Mouse (Mus musculus): ENCODE results near the gene Clstn3.
"Not testable (repeated sequence)": the region's sequence is repeated elsewhere in the genome, so short reads cannot be mapped to it uniquely, and the experiment has no call there.

Gene Clstn3

DNA sequence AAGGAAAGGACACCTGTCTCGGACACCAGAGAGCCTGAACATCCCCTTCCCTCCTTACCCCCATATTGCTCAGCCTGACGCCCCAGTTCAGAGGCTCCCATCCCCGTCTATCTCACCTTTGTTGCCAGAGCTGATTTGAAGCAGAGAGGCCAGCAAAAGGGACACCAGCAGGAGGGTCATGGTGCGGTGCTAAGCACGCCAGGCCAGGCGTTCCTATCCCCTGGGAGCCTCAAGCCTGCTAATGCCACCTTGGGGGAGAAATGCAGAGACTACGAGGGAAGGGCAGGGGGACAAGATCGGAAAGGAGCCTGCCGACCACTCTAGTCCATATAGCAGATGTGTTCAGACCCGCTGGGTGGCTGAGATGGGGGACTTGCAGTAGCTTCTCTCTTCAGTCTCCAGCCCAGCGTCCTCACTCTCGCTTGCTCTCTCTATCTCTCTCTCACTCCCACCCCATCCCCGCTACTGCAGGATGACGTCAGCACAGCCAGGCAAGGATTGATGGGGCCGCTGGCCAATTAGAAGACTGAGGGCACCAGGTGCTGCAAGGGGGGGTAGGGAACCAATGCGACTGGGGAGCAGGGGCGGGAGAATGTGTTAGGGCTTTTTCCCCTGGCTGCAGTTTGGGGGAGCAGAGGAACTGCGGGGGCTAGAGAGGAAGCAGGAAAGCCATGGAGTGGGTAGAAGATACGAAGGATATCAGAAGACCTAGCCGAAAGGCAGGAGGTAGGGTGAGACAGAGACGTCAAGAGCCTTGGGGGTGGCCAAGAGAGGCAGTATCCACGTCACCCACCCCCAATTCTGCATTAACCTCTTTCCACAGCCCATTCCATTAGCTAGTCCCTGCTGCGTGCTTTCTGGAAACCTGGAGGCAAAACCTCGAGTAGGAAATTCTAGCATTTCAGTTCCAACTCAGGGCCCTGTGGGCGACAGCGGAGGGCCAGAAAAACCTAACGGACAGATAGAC, at the start of gene Clstn3:
Clstn3 (minus strand) TSS at position 490 of the 967 bp plus-strand sequence.
- peak; percentile 48 to 52 for DNase-seq

- DNase-seq: peak; percentile 13 to 57
Observed at GRCm38 (mm10) chr6:124512355-124512836, 47.8 kb upstream of the Clstn3 start, which contains the start of gene C1ra. C1ra (plus strand) TSS chr6:124512405.

GRCm38 (mm10) chr6:124511936-124512335, 47.3 kb upstream of the Clstn3 start:
- no peak for DNase-seq

GRCm38 (mm10) chr6:124509192-124509591, 44.6 kb upstream of the Clstn3 start:
- not testable (repeated sequence) for DNase-seq

DNA sequence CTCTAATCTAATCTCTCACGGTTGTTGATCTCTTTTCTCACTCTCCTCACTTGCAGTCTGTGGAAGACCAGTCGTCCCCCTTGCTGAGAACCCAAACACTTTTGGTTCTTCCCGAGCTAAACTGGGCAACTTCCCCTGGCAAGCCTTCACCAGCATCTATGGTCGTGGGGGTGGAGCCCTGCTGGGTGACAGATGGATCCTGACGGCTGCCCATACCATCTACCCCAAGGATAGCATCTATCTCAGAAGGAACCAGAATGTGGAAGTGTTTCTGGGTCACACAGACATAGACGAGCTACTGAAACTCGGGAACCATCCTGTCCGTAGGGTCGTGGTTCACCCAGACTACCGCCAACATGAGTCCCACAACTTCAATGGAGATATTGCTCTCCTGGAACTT, 43.7 kb upstream of the Clstn3 start:
- no peak for DNase-seq

DNA sequence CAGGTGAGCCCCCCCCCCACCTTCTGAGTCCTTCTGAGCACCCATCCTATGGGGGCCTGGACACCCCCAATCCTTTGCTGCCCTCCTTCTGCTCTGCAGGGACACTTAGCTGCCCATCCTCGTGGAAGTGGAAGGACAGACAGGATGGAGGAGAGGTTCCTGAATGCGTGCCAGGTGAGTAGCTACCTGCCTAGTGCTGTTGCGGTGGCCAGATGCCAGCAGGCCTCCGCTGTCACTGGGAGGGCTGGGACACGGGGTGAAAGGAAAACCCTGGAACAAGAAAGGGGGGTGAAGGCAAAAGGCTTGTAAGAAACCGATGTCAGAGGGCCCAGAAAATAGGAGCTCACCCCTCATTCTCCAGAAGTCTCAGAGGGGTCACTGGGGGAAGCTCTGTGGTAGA, 42.4 kb upstream of the Clstn3 start:
- DNase-seq: no peak

DNA sequence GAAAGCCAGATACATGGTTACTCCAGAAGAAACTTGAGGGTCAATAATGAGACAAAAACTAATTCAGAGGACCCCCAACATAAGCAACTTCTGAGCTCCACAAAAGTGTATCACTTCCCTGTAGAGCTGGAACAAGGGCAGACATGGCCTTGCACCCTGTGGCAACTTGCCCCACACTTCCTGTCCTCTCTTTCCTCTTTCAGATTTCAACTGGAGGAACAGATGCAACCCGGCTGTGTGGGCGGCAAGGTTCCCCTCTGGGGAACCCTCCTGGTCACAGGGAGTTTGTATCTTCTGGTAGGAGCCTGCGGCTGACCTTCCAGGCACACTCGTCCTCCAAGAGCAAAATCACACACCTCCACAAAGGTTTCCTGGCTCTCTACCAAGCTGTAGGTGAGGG, 40.4 kb upstream of the Clstn3 start:
- peak in 1 of 2 experiments; percentile 16 for DNase-seq

DNA sequence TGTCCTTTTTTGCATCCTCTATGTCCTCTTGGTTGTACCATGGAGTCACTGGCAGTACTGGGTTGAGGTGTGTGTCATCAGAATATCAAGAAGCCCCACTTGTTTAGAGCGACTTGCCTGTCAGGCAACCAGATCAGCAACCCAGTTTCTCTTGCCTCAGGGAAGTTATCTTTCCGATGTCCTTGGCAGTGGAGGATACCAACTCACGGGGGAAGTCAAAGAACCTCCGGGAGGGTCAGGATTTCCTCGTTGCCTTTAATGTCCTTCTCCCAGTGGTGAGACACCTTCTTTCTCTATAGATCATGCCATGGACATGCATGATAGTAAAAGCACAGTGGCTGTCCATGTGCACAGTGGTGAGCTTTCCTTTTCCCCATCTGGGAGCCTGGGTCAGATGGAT, 37.4 kb upstream of the Clstn3 start:
- DNase-seq: no peak

GRCm38 (mm10) chr6:124501473-124501872, 36.9 kb upstream of the Clstn3 start:
- DNase-seq: no peak

DNA sequence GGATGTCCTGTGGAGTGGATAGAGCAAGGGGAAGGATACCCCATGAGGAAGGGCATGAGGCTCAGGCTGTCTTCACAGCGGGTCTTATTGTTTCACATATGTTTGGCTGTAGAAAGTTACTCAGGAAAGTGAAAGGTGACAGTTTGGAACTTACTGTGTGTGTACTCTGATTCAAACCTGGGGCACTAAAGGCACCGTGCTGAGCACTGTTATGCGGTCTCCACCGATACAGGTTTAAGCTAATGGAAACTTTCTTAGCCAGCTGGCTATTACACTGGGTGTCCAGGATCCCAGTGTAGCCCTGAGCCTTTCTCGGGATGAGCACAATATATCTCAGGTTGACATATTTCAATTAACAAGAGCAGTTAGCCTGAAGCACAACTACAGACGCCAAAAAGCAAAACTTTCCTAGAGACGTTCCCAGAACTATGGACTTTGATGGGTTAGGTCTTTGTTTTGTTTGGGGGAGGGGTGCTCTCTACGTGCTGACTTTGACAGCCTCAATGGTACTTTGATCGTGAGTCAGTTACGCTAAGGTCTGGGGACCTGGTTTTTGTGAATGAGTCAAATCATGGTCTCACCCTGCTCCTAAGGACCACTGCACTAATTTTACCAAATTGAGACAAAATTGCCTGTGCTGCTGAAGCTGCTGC, 35.4 kb upstream of the Clstn3 start:
- DNase-seq: no peak

- DNase-seq: no peak
Observed at GRCm38 (mm10) chr6:124496054-124496453, 31.5 kb upstream of the Clstn3 start.

- DNase-seq: no peak
Observed at GRCm38 (mm10) chr6:124493886-124494285, 29.3 kb upstream of the Clstn3 start.

DNA sequence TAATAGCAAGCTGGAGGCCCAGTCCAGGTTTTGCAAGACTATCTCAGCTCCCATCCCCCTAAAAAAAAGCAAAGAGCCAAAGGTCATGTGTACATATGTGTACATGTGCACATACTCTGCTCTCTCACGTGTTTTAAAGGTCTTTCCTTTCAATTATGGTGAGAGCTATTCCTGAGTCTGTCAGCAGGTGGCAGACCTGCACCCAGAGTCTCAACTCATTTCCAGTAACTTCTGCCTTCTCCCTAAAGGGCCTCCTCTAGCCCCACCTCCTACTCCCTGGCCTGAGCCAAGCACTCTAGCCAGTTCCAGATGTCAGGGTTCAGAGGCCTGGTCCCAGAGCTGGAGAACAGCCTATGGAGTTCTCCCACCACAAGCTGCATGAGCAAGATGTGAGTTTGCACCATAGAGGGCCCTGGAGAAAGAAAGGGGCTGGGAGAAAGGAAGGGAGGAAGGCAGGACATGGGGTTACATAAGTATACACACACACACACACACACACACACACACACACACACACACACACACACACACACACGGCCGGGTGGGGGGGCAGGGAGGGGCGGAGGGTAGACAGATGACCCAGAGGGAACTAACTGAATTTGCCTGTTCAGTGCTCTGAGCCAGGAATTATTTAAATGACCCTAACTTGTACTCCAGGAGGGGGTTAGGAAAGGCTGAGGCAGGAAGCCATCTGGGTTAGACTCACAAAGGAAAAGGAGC, 28.4 kb upstream of the Clstn3 start, which contains the start of gene C1rl:
C1rl (plus strand) TSS at position 272 of the 720 bp plus-strand sequence.
- peak; percentile 27 to 68 for DNase-seq

DNA sequence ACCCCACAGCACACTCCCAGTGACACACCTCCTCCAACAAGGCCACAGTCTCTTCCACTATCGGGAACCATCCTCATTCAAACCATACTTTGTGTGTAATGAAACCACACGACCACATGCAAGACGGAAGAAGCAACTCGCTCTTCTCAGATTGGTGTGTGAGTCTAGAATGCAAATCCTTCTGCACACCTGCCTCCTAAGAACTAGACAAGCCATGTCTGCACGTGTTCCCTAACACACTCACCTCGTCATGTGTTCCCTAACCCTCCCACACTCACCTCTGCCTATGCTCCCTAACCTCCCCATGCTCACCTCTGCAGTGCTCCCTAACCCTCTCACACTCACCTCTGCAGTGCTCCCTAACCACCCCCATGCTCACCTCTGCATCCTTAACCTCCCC, 26.8 kb upstream of the Clstn3 start:
- no peak for DNase-seq

DNA sequence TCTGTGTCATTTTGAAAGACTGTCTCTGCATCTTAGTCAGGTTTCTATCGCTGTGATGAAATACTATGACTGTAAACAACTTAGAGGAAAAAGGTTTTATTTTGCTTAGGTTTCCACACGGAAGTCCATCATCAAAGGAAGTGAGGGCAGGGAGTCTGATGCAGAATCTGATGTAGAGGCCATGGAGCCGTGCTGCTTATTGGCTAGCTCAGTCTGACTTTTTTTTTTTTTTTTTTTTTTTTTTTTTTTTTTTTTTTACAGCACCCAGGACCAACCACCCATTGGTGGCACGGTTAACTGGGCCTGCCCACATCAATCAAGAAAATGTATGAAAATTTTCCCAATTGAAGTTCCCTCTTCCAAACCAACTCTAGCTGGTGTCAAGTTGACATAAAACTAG, 24.4 kb upstream of the Clstn3 start:
- DNase-seq: no peak

GRCm38 (mm10) chr6:124487509-124487908, 22.9 kb upstream of the Clstn3 start:
- DNase-seq: no peak

DNA sequence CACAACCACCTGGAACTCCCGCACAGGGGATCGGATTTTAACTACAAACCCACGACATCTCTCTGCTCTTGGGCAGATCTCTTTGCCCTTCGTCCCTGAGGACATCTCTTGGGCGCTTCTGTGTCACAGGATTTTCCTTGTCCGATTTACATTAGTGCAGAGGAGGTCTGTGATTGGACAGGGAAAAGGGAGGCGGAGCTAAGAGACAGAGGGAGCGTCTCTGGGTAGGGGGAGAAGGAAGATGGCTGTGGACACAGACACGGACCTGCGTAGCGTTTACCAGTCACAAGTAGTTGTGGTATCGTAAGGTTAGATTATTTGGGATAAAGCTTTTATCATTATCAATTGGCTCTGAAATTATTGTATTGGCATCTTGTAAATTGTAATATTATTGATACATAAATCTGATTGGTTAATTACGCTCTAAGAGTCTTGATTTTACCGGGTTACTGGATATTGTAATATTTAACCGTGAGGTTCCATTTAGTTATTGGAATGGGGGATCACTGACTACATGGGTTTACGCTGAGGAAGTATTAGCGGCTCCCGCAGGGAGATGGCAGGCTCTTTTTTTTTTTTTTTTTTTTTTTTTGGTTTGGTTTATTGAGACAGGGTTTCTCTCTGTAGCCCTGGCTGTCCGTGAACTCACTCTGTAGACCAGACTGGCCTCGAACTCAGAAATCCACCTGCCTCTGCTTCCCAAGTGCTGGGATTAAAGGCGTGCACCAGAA, 21.0 kb upstream of the Clstn3 start:
- DNase-seq: no peak

DNA sequence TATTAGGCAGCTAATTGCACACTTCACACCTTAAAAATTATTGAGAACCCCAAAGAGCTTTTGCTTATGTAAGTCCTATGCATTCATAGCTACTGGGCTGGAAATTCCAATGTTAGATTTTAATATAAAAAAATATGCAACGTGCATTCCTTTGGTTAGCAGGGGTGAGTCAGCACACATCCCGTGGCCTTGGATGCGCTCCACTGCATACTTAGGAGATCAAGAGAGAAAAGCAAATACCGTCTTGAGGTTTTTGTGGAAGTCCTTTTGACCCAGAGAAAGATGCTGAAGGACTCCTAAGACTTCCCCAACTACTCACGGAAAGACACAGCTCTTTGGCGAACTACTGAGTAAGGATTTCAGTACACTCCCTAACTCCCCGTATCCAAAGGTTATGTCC, 20.3 kb upstream of the Clstn3 start:
- no peak for DNase-seq

DNA sequence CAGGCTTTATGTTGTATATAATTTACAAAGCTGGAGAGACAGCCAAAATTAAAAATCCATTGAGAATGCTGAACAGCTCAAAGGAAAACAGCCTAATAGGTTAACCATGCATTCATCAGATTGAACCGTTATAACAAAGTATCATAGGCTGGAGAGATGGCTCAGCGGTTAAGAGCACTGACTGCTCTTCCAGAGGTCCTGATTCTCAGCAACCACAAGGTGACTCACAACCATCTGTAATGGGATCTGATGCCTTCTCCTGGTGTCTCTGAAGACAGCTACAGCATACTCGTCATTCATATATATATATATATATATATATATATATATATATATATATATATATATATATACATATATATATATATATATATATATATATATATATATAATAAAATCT, 19.2 kb upstream of the Clstn3 start:
- not testable (repeated sequence) for DNase-seq

GRCm38 (mm10) chr6:124481571-124481970, 17.0 kb upstream of the Clstn3 start:
- peak in 1 of 2 experiments; percentile 38 for DNase-seq

DNA sequence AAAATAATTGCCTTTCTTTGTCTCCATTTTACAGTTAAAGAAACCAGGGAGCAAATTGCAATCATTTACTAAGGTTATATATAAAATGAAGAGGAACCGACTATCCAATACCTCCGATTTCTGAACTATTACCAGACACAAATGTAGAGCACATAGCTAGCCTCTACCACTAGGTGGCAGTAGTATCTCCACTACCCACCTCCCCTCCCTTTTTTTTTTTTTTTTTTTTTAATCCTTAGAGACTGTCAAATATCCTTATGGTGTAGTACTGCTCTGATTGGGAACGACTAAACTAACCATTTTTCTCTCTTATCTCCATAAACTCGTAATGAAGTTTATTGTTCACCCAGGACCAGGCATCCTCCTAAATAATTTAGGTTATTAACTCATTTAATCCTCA, 15.7 kb upstream of the Clstn3 start:
- no peak for DNase-seq

DNA sequence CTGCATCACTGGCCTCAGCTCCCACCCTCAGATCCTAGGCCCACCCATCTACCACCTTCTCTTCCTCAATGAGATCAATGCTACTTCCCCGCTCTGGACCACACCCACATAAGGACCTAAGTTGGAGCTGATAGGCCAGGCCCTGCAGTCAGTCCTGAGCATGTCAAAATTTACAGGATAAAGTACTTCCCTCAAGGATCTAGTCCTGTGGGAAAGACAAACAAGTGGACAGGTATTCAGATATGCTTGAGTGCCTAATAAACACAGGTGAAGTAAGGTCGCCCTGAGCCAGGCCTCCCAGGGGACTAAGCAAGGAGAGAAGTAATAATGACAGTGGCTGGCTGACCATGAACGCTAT, 15.0 kb upstream of the Clstn3 start:
- no peak for DNase-seq

Measured in spleen, adult 18-20 months (tissue).